Mouse (Mus musculus) neural tube, embryonic 11.5 days (tissue): ENCODE data around the gene Slc27a3. TPM values are rescaled to one million over a fixed set of nuclear protein-coding genes. Genes with fewer than 3 reads are reported as not detected.

Experiments
- ATAC-seq: fragments of 200-750 bp; cut with Nextera tagmentation; 2 replicates; pipeline ENCODE4 v1.8.0; 2017; ENCODE audit warnings: moderate number of reproducible peaks, mild to moderate bottlenecking, moderate TSS enrichment, moderate library complexity; ENCODE audit not compliant: insufficient read depth, low FRiP score, low TSS enrichment
- DNase-seq: peaks from one replicate; pipeline ENCODE4 v3.0.0-alpha.2; 2015; ENCODE audit warnings: low spot score
- H3K27ac ChIP-seq: fragments of 300-500 bp; sonication (generic); 2 replicates; pipeline ENCODE4 v1.5.1; 2014; ENCODE audit warnings: low read depth, mild to moderate bottlenecking, low read length
- H3K27me3 ChIP-seq: fragments of 300-500 bp; sonication (generic); 2 replicates; pipeline ENCODE4 v1.6.1; 2014; ENCODE audit warnings: mild to moderate bottlenecking, low read length, mixed read lengths; ENCODE audit not compliant: control insufficient read depth, insufficient read depth
- H3K36me3 ChIP-seq: fragments of 300-500 bp; sonication (generic); 2 replicates; pipeline ENCODE4 v1.6.1; 2014; ENCODE audit warnings: mild to moderate bottlenecking, low read length, moderate library complexity, mixed read lengths; ENCODE audit not compliant: control insufficient read depth, insufficient read depth
- H3K4me1 ChIP-seq: fragments of 300-500 bp; sonication (generic); 2 replicates; pipeline ENCODE4 v1.6.1; 2014; ENCODE audit warnings: low read length, mixed read lengths; ENCODE audit not compliant: control insufficient read depth, insufficient read depth
- H3K4me2 ChIP-seq: fragments of 300-500 bp; sonication (generic); 2 replicates; pipeline ENCODE4 v1.6.1; 2014; ENCODE audit warnings: low read depth, mild to moderate bottlenecking, moderate library complexity
- H3K4me3 ChIP-seq: fragments of 300-500 bp; sonication (generic); 2 replicates; pipeline ENCODE4 v1.5.1; 2014; ENCODE audit warnings: low read depth, low read length
- H3K9ac ChIP-seq: fragments of 300-500 bp; sonication (generic); 2 replicates; pipeline ENCODE4 v1.6.1; 2014; ENCODE audit warnings: mild to moderate bottlenecking, low read length
- H3K9me3 ChIP-seq: fragments of 300-500 bp; sonication (generic); 2 replicates; pipeline ENCODE4 v1.6.1; 2016; ENCODE audit warnings: low read length; ENCODE audit not compliant: control insufficient read depth
- WGBS: fragments of 180-500 bp; shearing (Covaris S2); extraction: QIAGEN DNeasy Blood & Tissue Kit; methylation state at CpG from one replicate; pipeline ENCODE4 v1.1.7; 2014; 5-methylcytosine and 5-hydroxymethylcytosine counted together
- polyA plus RNA-seq: library from polyadenylated mRNA; unstranded; fragments of >200 nt; fragmentation: Nextera tagmentation; extraction: Ambion mirVana; gene quantifications from 2 replicates; pipeline ENCODE4 v1.2.1, GENCODE M21; 2014

Gene Slc27a3
- polyA plus RNA-seq, 1 experiment from 2014 or later, result 14.1 TPM

GRCm38 (mm10) chr3:90386817-90387216, 2.9 kb downstream of the Slc27a3 start:
- DNase-seq (no peak), ATAC-seq (no peak)
- Histone ChIP-seq H3K4me1 (peaks cover 13% of the 10 kb centered on the region), H3K4me3 (no peak overlapping the region), H3K36me3 (peaks cover 5% of the 10 kb centered on the region), H3K27me3 (no peaks in the 10 kb centered on the region), H3K27ac (no peak overlapping the region), H3K4me2 (no peak overlapping the region), H3K9ac (no peak overlapping the region), H3K9me3 (no peaks in the 10 kb centered on the region)
- WGBS, result 96% methylated on average over 10 of the region's 10 CpGs

DNA sequence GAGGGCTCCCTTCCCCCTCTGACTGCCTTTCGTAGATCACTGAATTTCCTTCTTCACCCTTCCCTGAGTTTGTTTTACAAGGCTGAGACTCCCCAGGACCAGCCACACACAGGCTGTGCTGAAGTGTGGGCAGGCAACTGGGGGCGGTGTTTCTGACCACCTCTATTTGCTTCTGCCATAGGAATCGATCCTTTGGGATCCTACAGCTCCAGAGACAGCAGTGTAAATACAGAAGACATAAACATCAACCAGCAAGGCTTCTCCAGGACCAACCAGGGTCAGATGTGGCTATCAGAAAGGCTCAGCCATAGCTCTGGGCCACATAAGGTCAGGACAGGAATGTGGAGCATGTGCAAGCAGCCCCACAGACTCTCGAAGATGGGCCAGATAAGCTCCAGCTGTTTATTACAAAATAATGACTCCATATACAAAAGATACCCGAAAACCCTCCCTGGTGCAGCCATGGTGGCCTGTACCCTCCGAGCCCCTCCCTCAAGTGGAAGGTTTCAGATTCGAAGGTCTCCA, 4.8 kb downstream of the Slc27a3 start:
- WGBS, result 80% methylated on average over 7 of the region's 7 CpGs
- no peak for ATAC-seq
- no peak overlapping the region for H3K4me2 ChIP-seq

DNA sequence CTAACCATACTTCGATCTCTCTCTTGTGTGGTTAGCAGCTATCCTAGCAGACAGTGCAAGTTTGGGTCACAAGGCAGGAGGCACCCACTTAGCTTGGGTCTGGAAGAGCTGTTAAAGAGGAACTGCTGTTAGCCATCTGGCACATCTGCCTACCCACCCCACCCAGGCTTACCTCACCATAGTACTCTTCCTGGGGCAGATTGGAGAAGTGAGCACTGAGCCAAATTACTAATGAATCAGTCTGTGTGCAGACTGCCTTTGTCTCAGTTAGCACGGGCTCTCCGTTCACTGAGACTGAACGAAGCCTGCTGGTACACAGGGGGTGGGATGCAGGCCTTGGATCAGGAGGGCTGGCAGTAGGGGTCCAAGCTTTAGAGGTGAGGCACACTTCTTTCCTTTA, 6.0 kb downstream of the Slc27a3 start:
- Histone ChIP-seq H3K4me2 (no peak overlapping the region), H3K9ac (no peak overlapping the region), H3K9me3 (no peaks in the 10 kb centered on the region), H3K36me3 (peaks cover 3% of the 10 kb centered on the region; the same call in 1 of the 2 replicates), H3K4me3 (no peak overlapping the region), H3K27ac (no peak overlapping the region), H3K4me1 (peaks cover 6% of the 10 kb centered on the region), H3K27me3 (no peaks in the 10 kb centered on the region)
- ATAC-seq (no peak), DNase-seq (no peak)
- WGBS, result 79% methylated on average over 4 of the region's 4 CpGs

More for the DNA sequence above, 4.8 kb downstream of the Slc27a3 start:
- Histone ChIP-seq H3K9ac (no peak overlapping the region), H3K36me3 (peaks cover 3% of the 10 kb centered on the region; the same call in 1 of the 2 replicates), H3K9me3 (no peaks in the 10 kb centered on the region), H3K27ac (no peak overlapping the region), H3K4me1 (peaks cover 10% of the 10 kb centered on the region), H3K4me3 (no peak overlapping the region), H3K27me3 (no peaks in the 10 kb centered on the region)
- no peak for DNase-seq

- DNase-seq (no peak), ATAC-seq (no peak)
- H3K27ac ChIP-seq, result no peak overlapping the region
- 72% methylated on average over 11 of the region's 11 CpGs for WGBS
- no peak overlapping the region for H3K4me2 ChIP-seq
- H3K4me3 ChIP-seq, result no peak overlapping the region
- no peak overlapping the region for H3K9ac ChIP-seq
- H3K9me3 ChIP-seq, result no peaks in the 10 kb centered on the region
- no peaks in the 10 kb centered on the region for H3K4me1 ChIP-seq
- H3K27me3 ChIP-seq, result no peaks in the 10 kb centered on the region
- H3K36me3 ChIP-seq, result peaks cover 3% of the 10 kb centered on the region; the same call in 1 of the 2 replicates
Observed at GRCm38 (mm10) chr3:90381727-90382126, 8.0 kb downstream of the Slc27a3 start.

GRCm38 (mm10) chr3:90378496-90378895, 11.2 kb downstream of the Slc27a3 start:
- Histone ChIP-seq H3K9ac (no peak overlapping the region), H3K4me2 (no peak overlapping the region), H3K9me3 (no peaks in the 10 kb centered on the region), H3K36me3 (no peaks in the 10 kb centered on the region), H3K27ac (no peak overlapping the region), H3K4me3 (no peak overlapping the region), H3K4me1 (peaks cover 5% of the 10 kb centered on the region; the same call in 1 of the 2 replicates), H3K27me3 (no peaks in the 10 kb centered on the region)
- no peak for ATAC-seq
- no peak for DNase-seq
- WGBS, result 90% methylated on average over 5 of the region's 5 CpGs

DNA sequence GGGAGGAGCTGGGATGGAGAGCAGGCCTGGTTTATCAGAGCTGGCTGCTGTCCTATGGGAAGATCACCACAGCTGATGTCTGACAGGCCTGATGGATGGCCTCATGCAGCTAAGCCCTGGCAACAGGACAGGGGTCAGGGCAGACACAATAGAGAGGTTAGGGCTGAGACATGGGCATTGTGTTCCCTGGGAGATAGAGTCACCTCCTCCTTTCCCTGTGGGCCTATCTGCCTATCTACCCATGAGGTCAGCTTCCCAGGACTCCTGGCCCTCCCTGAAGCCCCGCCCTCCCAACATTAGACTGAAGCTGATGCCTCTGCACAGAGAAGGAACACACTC, 13.5 kb downstream of the Slc27a3 start:
- Histone ChIP-seq H3K4me3 (no peak overlapping the region), H3K9me3 (no peaks in the 10 kb centered on the region), H3K9ac (peak overlapping the region; percentile 29), H3K4me1 (peaks cover 5% of the 10 kb centered on the region; the same call in 1 of the 2 replicates), H3K36me3 (no peaks in the 10 kb centered on the region), H3K27ac (peak overlapping the region; percentile 79), H3K27me3 (no peaks in the 10 kb centered on the region), H3K4me2 (no peak overlapping the region)
- DNase-seq, result peak; percentile 61
- WGBS, result 29% methylated on average over 1 of the region's 1 CpGs
- ATAC-seq, result peak; percentile 56; the same call in 1 of the 2 replicates

DNA sequence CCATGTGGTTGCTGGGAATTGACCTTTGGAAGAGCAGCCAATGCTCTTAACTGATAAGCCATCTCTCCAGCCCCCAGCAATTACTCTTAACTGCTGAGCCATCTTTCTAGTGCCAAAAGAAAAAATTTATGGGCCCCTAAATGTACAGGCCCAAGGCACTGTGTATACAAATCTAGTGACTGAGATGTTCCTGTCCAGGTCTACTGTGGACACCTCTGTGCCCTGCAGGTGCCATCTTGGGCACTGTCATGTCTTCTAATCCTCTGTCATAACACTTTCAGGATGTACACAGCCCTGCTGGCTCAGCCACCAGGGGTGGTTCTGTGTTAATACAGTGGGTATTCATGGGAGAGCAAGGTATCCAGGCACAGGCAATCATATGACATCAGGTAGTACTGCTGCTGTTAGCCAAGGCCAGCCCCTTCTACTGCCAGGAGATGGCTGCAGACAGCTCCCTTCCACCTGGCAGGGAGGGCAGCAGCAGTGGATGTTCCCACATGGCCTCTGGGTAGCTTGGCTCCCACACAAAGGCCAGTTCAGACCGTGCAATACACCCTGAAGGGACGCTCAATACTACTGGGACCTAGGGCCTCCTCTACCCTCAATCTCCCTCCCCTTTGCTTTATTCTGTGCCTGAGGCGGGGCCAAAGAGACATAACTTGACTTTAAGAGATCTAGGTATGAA, 14.0 kb downstream of the Slc27a3 start:
- Histone ChIP-seq H3K27me3 (no peaks in the 10 kb centered on the region), H3K4me2 (no peak overlapping the region), H3K4me3 (no peak overlapping the region), H3K27ac (peak overlapping the region; percentile 79), H3K9ac (peak overlapping the region; percentile 29; the same call in 1 of the 2 replicates), H3K4me1 (peaks cover 5% of the 10 kb centered on the region; the same call in 1 of the 2 replicates), H3K36me3 (no peaks in the 10 kb centered on the region), H3K9me3 (no peaks in the 10 kb centered on the region)
- no peak for DNase-seq
- WGBS, result 34% methylated on average over 3 of the region's 3 CpGs
- peak; percentile 29; the same call in 1 of the 2 replicates for ATAC-seq

DNA sequence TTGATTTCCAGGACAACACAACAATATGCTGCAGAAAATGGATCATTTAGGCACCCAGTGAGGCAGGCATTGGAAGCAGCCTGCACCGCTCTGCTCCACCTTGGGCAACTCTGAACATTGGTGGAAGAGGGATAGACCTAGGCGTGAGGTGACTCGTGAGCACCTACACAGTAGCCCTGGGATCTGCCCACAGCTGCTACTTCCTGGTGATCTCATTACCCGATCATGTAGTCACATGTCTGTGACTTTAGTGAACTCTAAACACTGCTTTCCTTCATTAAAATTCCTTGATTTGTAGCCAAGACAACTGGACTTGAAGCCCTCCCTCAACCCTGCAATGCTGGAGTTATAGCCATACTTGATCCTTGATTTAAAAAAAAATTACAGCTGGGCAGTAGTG, 15.4 kb downstream of the Slc27a3 start:
- WGBS, result 89% methylated on average over 4 of the region's 4 CpGs
- H3K9me3 ChIP-seq, result no peaks in the 10 kb centered on the region
- ATAC-seq (no peak), DNase-seq (no peak)
- no peak overlapping the region for H3K27ac ChIP-seq
- H3K9ac ChIP-seq, result no peak overlapping the region
- no peaks in the 10 kb centered on the region for H3K27me3 ChIP-seq
- H3K4me1 ChIP-seq, result peaks cover 5% of the 10 kb centered on the region; the same call in 1 of the 2 replicates
- H3K36me3 ChIP-seq, result no peaks in the 10 kb centered on the region
- H3K4me3 ChIP-seq, result no peak overlapping the region
- H3K4me2 ChIP-seq, result no peak overlapping the region
